Mouse (Mus musculus) adrenal gland (tissue): ENCODE data around the gene Tmbim6.

Source experiments
- intact Hi-C: fragments of 180-260 bp; cut with DNase I; formaldehyde crosslinking; loops from one replicate; pipeline ENCODE4 v1.15.1; 2025

Gene Tmbim6

DNA sequence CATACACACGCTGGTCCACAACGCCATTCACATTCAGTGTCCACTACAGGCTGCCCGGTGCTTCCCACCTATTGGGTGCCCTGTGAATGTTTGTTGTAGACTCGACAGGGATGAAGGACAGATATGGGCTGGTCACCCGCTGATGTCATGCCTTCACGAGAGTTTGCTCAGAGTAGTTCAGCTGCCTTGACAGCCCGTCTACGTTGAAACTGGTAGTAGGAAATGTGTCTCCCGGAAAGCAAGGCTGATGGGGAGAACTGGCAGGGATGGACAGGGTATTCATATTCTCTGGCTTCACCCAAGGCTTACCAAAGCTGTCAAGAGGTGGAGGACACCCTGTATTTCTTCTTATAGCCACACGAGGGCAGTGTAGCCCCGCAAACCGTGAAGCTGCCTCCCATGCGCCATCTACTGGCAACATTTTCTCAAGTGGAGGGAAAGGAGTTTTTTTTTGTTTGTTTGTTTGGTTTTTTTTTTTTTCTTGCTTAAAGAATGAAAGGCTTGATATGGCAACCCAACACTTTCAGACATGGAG, 23.7 kb downstream of the Tmbim6 start:
- intact Hi-C loops = loop anchor here (1.0 kb wide), 1 partner anchor 55 kb away; no protein-coding TSS in a partner anchor

DNA sequence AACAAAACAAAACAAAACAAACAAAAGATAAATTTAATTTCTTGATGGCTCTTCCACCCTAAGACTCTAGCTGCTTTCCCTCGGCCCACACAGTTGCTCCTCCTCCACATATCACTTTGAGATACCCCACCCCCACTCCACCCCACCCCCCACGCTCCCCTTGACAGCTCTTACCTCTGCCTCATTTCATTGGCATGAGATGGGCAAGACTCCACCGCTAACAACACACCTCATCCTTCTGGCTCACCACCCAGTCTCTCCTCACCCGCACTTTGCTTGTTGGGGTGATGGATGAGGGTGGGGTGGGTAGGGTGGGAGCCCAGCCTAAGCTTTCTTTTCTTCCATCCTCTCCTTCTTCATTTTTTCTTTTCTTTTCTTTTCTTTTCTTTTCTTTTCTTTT, 24.3 kb downstream of the Tmbim6 start:
- intact Hi-C loops = loop anchor here (1.0 kb wide), 1 partner anchor 54 kb away; no protein-coding TSS in a partner anchor

DNA sequence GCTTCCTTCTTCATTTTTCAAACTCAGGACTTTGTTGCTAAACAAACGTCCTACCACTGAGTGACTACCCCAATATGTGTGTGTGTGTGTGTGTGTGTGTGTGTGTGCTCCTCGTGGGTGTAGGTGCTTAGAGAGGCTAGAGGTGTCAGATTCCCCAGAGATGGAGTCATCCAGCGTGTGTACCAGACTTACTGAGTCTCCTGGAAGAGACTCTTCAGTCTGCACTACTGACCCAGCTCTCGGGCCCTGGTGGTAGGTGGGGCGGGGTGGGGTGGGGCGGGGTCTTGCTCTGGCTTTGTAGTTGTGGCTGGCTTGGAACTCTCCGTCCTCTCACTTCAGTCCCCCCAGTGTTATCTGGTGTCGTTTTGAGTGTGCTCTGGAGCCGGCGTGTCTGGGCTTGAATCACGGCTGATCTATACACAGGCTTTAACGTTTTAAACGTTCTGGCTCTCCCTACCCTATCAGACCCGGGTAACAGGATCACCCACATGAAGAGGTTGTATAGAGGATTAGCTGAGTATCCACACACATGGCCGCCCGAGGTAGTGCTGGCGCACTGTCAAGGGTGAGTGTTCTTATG, 25.1 kb downstream of the Tmbim6 start:
- intact Hi-C loops = no loop called here

DNA sequence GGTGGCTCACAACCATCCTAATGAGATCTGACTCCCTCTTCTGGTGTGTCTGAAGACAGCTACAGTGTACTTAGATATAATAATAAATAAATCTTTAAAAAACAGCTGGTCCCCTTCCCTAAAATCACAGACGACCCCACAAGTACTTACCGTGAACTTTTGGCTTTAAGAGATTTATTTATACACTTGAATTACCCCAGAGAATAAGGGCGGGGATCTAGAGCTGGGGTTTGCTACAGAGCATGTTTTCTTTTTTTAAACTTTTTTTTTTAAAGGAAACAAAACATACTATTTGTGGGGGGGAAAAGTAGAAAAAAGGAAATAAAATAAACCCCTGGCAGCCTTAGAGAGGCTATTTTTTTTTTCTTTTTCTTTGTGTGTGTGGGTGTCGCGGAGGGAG, 27.4 kb downstream of the Tmbim6 start:
- intact Hi-C loops = no loop called here

DNA sequence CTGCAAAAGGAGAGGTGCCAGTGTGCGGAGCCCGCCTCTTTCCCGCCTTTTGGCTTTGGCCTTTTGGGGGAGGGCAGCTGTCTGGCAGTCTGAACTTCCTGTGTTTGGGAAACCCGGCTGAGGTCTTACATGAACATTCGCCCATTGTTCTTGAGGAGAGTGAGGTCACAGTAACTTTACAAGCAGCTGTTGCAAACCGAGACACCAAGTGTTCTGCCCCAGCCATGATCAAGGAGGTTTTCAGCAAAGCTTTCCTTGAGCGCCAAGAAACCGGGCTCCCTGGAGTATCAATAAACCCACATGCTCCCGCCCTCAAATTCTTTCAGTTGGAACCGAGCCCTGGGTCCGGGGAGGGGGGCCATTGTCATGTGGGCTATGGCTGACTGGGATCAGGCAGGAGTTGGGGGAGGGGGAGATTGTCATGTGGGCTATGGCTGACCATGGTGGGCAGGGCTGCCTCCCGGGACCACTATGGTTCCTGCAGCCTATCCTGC, 27.9 kb downstream of the Tmbim6 start:
- intact Hi-C loops = no loop called here

DNA sequence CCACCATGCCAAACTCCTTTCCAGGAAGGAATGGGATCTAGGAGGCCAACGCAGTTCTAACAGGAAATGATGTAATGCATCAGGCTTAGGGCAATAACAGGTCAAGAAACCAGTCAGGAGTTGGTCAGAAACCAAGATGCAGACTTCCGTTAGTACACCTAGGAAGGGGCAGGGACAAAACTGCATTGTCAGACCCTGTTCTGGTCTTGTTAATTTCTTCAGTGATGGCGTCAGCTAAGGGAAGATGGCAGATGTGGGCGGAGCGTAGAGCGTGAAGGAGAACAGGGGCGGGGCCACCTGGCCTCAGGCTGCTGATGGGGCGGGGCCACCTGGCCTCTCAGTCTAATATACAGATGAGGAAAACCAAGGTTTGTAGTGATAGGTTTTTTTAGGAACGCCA, 28.5 kb downstream of the Tmbim6 start:
- intact Hi-C loops = no loop called here

DNA sequence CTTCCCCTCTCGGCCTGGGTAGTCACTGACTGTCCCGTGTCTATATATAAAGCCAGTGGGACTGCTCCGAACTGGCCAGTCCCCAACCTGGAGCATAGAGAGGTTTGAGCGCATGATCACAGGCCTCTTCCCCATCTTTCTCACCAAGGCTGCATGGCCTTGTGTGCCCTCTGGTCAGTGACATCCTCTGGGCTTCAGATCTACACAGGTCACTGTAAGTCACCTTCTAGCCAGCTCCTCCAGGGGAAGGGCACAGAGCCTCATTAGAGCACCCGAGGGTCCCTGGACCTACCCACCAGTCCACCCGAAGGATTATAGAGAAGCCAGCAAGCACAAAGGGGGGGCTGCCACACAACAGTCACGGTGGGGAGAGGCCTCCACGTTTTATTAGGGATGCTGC, 29.0 kb downstream of the Tmbim6 start:
- intact Hi-C loops = no loop called here

DNA sequence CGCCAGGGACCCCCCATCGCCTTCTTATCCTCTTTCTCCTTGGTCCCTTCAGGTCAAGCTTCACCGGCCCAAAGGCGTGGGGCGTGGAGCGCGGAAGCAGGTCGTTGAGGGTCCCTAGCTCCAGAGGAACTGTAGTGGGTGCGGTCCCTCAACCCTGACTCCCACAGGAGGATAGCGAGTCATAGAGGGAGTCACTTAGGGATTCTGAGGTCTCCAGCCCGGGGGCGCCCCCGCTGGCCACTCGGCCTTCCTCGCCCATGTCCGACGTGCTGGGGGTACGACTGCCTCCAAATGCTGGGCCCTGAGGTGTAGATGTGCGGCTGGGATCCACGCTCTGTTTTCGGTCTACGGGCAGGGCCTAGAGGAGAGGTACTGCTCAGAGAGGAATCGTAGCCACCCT, 29.9 kb downstream of the Tmbim6 start:
- intact Hi-C loops = no loop called here

DNA sequence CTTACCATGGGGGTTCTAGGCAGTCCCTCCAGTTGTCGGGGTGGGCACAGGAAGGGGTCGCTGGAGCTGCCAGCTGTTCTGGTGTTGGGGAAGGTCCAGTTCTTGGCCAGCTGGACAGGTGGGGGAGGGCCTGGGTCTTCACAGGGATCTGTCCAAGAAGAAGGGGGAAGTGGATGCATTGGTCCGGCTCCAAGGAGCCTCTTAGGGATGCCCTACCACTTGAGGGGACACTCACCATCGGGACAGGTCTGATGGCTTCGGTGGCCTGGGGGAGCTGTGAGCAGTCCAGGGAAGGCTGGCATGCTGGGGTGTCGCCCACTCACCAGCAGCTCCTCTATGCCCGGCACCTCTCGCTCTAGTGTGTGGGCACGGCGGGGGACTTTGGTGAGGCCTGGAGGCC, 30.4 kb downstream of the Tmbim6 start:
- intact Hi-C loops = no loop called here

DNA sequence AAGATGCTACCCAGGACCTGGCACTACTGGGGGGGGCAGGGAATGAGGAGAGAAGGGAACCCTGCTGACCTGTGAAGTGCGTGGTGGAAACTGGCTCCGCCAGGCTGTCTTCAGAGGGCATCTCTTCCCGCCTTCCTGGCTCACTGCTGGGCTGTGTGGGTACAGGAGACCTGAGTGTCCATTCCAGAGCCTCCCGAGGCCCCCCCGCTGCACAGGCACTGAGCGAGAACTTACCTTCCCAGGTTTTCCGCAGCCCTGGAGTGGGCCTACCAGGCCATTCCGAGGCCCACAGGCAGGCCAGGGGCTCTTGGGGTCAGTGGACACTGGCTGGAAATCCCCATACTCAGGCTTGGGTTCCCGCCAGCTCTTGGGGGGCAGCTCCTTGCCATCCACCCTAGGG, 31.2 kb downstream of the Tmbim6 start:
- intact Hi-C loops = no loop called here

DNA sequence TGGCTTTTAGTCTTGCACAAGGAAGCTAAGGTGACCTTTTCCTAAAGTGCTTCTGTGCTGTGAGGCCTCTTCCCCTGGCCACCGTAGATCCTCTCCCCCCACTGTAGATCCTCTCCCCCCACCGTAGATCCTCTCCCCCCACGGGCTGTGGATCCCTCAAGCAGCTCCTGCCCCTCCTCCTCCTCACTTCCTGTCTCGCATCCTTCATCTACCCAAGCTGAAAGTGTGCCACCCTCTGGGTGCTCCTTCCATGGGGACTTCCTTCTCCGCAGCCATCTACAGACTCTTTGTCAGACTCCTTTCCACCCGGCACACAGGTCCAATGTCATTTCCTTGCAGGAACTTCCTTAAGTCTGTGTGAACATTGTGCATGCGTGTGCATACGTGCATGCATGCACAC, 37.7 kb downstream of the Tmbim6 start:
- intact Hi-C loops = no loop called here

DNA sequence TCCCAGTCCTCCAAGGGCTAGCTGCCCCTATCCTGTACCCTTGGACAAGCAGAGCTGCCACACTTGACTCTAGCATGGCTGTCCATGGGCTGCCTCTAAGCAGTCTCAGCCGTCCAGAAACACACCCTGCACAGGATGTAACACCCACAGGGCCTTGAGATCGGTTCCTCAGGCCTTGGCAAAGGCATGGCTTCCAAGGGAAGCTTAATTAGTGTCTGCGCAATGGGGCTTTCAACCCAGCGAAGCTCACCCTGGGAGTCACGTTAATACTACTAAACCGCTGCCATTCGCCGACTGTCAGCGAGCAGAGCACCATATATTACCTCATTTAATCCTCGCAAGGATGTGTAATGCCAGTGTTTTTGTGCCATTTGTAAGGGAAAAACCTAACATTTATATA, 38.4 kb downstream of the Tmbim6 start:
- intact Hi-C loops = no loop called here

DNA sequence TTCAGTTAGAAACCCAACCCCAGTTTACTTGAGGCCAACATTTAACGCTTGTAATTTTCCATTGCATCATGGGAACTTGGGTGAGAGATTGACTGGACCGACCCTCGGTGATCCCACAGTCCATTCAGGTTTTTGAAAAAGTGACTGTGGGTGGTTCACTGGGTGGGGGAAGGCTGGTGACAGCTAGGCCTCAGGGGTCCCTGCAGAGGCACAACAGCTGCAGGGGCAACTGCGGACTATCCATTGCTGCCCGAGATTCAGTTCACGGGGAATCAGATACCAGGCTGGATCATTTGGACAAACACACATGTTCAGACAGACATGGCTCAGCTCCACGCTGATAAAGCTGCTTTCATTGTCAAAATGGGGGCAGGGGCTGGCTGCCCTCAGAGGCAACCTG, 38.8 kb downstream of the Tmbim6 start:
- intact Hi-C loops = no loop called here

DNA sequence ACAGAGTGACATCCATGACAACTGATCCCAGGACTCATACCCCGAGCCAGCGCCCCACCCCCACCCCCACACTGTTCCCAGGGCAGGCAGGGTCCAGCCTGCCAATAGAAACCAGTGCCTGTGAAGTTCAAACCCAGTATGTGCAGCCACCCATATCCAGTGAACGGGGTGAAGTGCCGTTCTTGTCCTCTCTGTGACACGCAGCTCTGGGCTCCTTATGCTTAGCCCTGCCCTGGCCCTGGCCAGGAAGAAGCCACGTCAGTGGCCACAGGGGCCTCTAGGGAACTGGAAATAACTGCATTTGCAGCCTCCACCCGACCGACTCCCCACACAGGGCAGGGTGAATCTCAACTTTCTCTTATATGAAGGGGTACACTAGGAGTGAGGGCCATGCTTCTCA, 39.3 kb downstream of the Tmbim6 start:
- intact Hi-C loops = no loop called here

DNA sequence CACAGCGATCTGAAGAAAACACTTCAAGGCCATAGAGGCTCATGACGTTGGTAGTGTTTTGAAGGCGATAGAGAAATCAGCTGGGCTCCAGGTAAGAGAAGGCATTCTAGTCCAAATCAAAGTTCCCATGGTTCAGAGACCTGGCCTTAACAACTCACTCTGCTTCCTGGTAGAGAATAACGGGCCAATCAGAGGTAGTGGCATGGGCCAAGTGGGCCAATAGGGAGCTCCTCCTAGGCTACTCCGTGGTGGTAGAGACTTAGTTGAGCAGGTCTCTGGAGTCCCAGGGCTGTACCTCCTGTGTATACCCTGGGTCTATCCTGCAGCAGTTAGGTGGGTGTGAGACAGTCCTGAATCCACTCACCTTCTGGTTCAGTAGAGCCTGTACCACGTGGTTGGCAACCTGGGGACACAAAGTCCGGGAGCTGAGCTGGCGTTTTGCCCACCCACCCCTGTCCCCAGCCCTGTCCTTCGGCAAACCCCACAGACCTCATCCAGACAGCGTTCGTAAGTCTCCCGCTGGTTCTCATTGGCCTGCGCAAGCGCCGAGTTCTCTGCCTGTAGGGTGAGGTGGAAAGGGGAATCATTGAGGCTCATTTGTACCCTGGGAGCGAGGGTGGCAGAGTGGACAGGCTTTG, 40.5 kb downstream of the Tmbim6 start:
- intact Hi-C loops = no loop called here

DNA sequence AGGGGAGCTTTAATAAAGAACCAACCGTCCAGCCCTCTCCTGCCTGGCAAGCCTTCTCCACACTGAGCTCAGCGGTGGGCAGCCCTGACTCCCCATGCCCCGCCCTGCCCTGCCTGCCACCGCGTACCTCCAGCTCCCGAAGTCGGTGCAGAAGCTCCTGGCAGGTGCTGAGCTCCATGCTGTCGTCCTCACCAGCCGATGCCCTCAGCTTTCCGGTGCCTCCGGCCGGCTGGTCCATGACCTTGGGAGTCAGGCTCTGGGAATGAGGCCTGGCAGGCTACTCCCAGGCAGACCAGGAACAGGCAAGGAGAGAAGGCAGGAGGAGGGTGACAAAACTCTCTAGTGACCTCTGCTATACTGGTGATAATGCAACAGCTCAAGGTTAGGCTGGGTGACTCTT, 41.2 kb downstream of the Tmbim6 start:
- intact Hi-C loops = no loop called here

DNA sequence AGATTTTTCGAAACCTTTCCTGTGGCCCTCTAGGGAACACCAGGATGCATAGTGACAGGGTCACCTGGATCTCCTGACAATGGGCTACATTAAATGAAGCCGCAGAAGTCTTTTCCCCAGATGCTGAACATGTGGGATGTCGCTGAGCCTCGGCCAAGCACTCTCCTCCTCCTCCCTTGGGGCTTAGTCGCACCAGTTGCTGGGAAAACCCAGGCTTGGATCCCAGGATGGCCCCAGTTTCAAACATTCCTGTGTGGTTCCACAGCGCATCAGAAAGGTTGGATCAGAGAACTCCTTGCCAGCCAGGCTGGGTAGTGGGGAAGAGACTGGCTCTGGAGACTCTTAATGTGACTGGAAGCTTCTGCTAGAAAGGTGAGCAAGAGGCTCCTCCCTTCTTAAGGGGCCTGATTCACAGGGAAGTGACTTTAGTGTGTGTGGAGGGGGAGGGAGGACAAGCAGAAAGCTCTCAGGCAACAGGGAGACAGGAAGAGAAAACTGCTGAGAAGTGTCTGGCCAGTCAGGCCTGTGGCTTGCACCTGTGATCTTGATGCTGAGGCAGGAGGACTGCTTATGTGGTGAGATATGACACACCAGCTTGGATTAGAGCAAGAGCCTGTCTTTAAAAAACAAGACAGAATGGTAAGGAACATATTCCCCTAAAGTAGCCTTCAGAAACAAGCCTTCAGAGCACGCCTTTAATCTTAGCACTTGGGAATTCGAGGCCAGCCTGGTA, 46.5 kb downstream of the Tmbim6 start:
- intact Hi-C loops = no loop called here

DNA sequence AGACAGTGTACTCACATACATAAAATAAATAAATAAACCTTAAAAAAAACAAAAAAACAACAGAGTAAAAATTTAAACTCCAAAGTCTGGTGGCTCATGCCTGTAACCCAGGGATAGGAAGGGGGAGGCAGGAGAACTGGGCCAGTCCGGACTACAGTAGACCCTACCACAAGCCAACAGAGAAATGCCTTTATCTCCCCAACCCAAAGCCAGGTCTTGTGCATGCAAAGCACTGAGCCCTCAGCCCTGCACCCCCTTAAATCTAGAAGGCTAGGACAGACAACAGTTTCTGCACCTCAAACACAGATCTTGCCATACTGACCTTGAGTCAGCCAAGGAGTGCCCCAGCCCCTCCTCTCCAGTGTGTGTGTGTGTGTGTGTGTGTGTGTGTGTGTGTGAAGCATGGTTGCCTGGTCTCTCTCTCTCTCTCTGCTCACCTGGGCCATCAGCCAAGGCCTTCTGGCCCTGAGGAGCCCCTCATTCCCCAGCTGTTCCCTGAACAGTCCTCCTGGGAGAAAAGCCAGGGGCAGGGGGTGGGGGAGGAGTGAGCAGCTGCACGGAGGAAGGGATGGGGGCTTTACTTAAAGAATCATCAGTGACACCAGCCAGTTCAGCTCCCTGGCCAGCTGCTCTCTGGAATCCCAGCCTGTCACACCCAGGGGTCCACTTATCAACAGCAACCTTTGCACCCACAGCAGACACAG, 47.6 kb downstream of the Tmbim6 start:
- intact Hi-C loops = no loop called here

DNA sequence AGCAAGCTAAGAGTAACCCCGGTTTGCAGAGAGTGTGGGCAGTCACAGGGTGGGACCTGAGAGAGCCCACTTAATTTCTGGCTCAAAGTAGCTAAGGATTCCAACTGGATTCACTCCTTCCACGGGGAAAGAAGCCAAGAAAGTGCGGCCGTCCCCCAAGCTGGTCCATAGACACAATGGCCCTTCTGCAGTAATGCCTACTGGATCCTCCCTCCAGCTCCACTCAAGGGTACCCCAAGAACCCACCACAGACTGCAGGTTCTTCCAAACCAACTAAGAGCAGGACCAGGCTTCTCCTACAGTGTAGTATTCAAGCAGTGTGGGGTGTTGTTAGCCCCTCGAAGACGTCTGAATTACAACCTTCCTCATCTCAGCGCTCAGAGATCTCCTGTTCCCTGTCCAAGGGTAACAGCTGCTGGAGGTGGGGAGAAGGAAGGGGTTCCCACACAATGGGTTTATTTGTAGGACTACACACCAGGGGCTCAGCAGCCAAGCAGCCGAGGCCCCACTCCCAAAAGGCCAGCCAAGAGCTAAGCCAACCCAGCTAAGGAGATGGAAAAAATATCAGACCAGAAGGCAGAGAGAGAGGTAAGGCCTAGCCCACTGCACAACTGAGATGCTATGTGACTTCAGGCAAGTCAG, 48.3 kb downstream of the Tmbim6 start:
- intact Hi-C loops = no loop called here

DNA sequence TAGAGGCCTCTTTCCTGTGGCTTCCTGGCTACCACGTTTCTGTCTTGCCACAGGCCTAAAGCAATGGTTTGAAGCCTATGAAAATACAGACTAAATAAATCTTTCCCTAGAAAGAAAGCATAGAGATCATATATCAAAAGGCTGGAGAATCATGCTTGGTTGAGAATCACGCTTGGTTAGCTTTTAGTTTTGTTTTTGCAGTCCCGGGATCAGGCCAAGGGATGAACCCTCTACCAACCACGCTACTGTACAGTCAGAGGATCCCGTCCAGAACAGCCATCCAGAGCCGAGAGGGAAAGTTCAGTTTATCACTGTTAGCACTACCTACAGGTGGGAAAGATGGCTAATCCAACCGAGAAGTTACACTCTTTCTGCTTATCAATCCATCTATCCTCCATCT, 49.7 kb downstream of the Tmbim6 start:
- intact Hi-C loops = no loop called here

DNA sequence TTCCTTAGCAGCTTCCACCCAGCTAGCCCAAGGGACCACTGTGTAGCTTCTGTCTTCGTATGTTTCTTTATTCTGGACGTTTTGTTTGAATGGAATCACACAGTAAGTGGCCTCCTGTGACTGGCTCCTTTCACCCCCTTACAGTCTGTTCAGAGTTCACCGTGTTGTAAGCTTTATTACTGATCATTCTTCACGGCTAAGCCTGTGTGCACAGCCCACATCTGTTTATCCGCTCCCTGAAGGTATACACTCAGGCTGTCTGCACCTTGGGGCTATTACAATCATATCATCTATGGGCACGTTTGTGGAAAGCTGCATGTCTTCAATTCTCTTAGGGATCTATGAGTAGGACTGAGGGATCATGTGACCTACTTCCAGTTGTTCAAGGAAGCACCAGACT, 52.9 kb downstream of the Tmbim6 start:
- intact Hi-C loops = no loop called here
